Mouse (Mus musculus) limb, embryonic 15.5 days (tissue): Measurements from ENCODE around the gene Tmem150c. TPM values are rescaled to one million over a fixed set of nuclear protein-coding genes. Genes with fewer than 3 reads are reported as not detected.

ENCODE experiments used
- ATAC-seq: fragments of 200-750 bp; cut with Nextera tagmentation; 2 replicates; pipeline ENCODE4 v1.8.0; 2017; ENCODE audit warnings: low read depth, moderate TSS enrichment; ENCODE audit not compliant: insufficient number of reproducible peaks, low FRiP score, low TSS enrichment
- H3K27ac ChIP-seq: fragments of 300-500 bp; sonication (generic); 2 replicates; pipeline ENCODE4 v1.5.1; 2015; ENCODE audit warnings: moderate library complexity, mild to moderate bottlenecking, inconsistent platforms
- H3K27me3 ChIP-seq: fragments of 300-500 bp; sonication (generic); 2 replicates; pipeline ENCODE4 v1.6.1; 2015; ENCODE audit warnings: inconsistent platforms
- H3K36me3 ChIP-seq: fragments of 300-500 bp; sonication (generic); 2 replicates; pipeline ENCODE4 v1.6.1; 2015; ENCODE audit warnings: inconsistent platforms
- H3K4me1 ChIP-seq: fragments of 300-500 bp; sonication (generic); 2 replicates; pipeline ENCODE4 v1.6.1; 2015; ENCODE audit warnings: inconsistent platforms
- H3K4me2 ChIP-seq: fragments of 300-500 bp; sonication (generic); 2 replicates; pipeline ENCODE4 v1.6.1; 2015; ENCODE audit warnings: mild to moderate bottlenecking, inconsistent platforms
- H3K4me3 ChIP-seq: fragments of 300-500 bp; sonication (generic); 2 replicates; pipeline ENCODE4 v1.5.1; 2015; ENCODE audit warnings: mild to moderate bottlenecking, inconsistent platforms
- H3K9ac ChIP-seq: fragments of 300-500 bp; sonication (generic); 2 replicates; pipeline ENCODE4 v1.6.1; 2015; ENCODE audit warnings: inconsistent platforms
- H3K9me3 ChIP-seq: fragments of 300-500 bp; sonication (generic); 2 replicates; pipeline ENCODE4 v1.6.1; 2016; ENCODE audit warnings: inconsistent platforms
- WGBS: fragments of 180-500 bp; shearing (Covaris S2); methylation state at CpG from one replicate; pipeline ENCODE4 v1.1.7; 2015; 5-methylcytosine and 5-hydroxymethylcytosine counted together
- polyA plus RNA-seq: library from polyadenylated mRNA; unstranded; fragments of >200 nt; fragmentation: Nextera tagmentation; extraction: Ambion mirVana; gene quantifications from 2 replicates; pipeline ENCODE4 v1.2.1, GENCODE M21; 2015

Tmem150c gene
- polyA plus RNA-seq, 1 experiment from 2014 or later: 9.9 TPM

GRCm38 (mm10) chr5:100187035-100187901 lies 27.7 kb upstream of the Tmem150c start:
- no peak for ATAC-seq
- 0 out of 2 replicates have a peak, but pooled peaks cover 2% of the 10 kb centered on the region for H3K4me1 ChIP-seq
- no peak overlapping the region for H3K9ac ChIP-seq
- H3K4me2 ChIP-seq: no peak overlapping the region
- no peak overlapping the region for H3K4me3 ChIP-seq
- WGBS: 80% methylated on average over 3 of the region's 3 CpGs
- no peaks in the 10 kb centered on the region for H3K9me3 ChIP-seq
- H3K27me3 ChIP-seq: no peaks in the 10 kb centered on the region
- H3K27ac ChIP-seq: no peak overlapping the region
- H3K36me3 ChIP-seq: no peaks in the 10 kb centered on the region

DNA sequence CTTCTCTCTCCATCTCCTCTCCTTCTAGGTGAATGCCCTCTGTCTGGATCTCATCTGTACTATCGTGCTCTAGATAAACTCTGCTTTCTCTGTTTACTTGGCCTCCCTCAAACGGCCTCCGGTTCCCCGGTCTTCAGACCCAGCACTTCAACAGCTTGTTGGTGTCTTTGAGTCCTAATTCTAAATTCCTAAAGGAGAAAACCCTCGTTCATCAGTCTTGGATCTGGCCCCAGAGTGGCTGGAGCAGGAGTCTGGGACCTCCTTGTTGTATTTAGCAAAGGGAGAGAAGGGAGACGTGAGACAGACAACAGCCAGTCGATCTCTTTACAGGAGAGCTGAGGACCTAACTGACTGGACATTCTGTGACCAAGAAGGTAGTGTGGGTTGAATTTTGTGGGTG lies 27.0 kb upstream of the Tmem150c start:
- Histone ChIP-seq H3K4me2 (no peak overlapping the region), H3K27ac (no peak overlapping the region), H3K4me1 (0 out of 2 replicates have a peak, but pooled peaks cover 2% of the 10 kb centered on the region), H3K9ac (no peak overlapping the region), H3K27me3 (no peaks in the 10 kb centered on the region), H3K9me3 (no peaks in the 10 kb centered on the region), H3K36me3 (no peaks in the 10 kb centered on the region), H3K4me3 (no peak overlapping the region)
- no peak for ATAC-seq
- WGBS: 64% methylated on average over 7 of the region's 7 CpGs

DNA sequence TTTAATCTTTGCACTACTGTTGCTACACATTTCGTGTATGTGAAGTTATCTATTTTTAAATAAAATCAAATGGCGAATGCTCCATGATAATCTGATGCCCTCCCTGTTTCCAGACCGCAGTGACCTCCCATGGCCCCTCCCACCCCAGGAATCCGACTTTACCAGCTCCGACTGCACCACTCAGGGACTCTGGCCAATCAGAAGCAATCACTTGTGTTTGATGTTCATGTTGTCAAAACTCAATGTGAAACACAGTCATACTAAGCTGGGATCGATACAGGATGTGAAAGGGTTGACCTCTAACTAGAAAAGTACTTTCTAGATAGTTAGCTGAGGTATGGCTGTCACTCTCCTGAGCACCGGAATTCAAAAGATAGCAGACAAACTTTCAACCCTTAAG lies 26.3 kb upstream of the Tmem150c start:
- Histone ChIP-seq H3K9me3 (no peaks in the 10 kb centered on the region), H3K9ac (no peak overlapping the region), H3K4me1 (0 out of 2 replicates have a peak, but pooled peaks cover 6% of the 10 kb centered on the region), H3K27ac (no peak overlapping the region), H3K4me2 (no peak overlapping the region), H3K4me3 (no peak overlapping the region), H3K27me3 (no peaks in the 10 kb centered on the region), H3K36me3 (no peaks in the 10 kb centered on the region)
- ATAC-seq: no peak
- 19% methylated on average over 7 of the region's 7 CpGs for WGBS

DNA sequence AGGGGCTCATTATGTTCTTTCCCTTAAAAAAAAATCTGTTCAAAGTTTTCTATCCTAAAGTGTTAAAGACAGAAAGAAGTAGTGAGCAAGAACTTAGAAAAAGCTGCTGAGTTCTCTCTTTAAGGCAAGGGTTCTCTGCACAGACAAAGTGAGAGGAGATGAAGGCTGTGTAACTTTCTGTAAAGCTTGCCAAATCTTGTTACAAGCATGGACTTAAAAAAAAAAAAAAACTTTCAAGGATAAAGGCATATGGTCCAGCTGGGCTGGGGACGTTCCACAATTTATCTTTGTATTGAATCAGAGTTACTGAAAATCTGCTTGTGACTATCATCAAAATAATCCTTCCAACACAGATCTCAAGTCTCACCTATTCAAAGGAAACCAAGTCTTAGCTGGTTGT lies 21.4 kb upstream of the Tmem150c start:
- Histone ChIP-seq H3K27me3 (no peaks in the 10 kb centered on the region), H3K36me3 (no peaks in the 10 kb centered on the region), H3K4me3 (no peak overlapping the region), H3K27ac (no peak overlapping the region), H3K4me1 (0 out of 2 replicates have a peak, but pooled peaks cover 6% of the 10 kb centered on the region), H3K9ac (no peak overlapping the region), H3K9me3 (no peaks in the 10 kb centered on the region), H3K4me2 (no peak overlapping the region)
- ATAC-seq: no peak
- WGBS: 32% methylated on average over 1 of the region's 1 CpGs

DNA sequence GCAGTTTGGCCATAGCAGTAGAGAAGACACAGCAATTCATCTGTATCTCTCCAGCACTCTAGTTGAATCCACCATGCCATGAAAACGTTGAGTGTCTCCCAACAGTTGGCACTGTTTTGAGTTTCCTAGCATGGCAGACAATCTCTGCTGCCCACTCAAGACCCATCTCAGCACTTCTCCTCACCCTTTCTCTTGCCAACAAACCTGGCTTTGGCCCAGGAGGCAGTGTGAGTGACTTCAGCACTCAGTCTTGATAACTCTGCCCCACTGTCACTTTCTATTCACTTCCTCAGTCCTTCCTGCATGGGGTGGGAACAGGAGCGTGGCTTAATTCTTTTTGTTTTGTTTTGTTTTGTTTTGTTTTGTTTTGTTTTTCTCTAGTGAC lies 19.2 kb upstream of the Tmem150c start:
- H3K4me1 ChIP-seq: 0 out of 2 replicates have a peak, but pooled peaks cover 4% of the 10 kb centered on the region
- H3K4me3 ChIP-seq: no peak overlapping the region
- H3K4me2 ChIP-seq: no peak overlapping the region
- H3K36me3 ChIP-seq: no peaks in the 10 kb centered on the region
- ATAC-seq: no peak
- no peak overlapping the region for H3K9ac ChIP-seq
- no peak overlapping the region for H3K27ac ChIP-seq
- 78% methylated on average over 2 of the region's 2 CpGs for WGBS
- no peaks in the 10 kb centered on the region for H3K27me3 ChIP-seq
- H3K9me3 ChIP-seq: no peaks in the 10 kb centered on the region

DNA sequence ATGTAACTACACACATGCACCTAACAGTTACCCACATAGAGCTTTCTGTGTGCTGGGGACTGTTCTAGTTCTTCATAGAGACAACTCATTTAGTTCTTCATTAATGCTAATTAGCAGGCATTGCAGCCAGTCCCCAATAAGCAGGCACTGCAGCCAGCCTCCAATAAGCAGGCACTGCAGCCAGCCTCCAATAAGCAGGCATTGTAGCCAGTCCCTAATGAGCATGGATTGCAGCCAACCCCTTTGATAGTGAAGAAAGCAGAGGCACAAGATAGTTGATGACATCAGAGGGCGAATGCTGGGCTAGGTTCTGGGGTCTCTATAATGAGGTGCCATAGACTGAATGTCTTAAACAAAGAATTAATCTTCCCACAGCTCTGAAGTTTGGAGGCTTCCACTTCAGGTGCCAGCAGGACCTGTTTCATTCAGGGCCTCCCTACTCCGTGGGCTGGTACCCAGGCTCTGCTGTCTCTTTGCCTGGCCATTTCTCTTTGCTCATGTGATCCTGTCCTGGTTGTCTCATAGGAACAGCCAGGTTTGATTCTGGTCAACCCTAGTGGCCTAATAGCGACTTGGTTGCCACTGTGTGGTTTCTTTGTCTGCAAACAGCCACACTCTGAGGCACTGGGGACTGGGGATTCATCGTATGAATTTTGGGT lies 18.6 kb upstream of the Tmem150c start:
- Histone ChIP-seq H3K4me3 (no peak overlapping the region), H3K4me1 (0 out of 2 replicates have a peak, but pooled peaks cover 4% of the 10 kb centered on the region), H3K9me3 (no peaks in the 10 kb centered on the region), H3K36me3 (no peaks in the 10 kb centered on the region), H3K4me2 (no peak overlapping the region), H3K27ac (no peak overlapping the region), H3K9ac (no peak overlapping the region), H3K27me3 (no peaks in the 10 kb centered on the region)
- 82% methylated on average over 4 of the region's 4 CpGs for WGBS
- no peak for ATAC-seq

GRCm38 (mm10) chr5:100177547-100177946 lies 17.9 kb upstream of the Tmem150c start:
- WGBS: 55% methylated on average over 4 of the region's 5 CpGs
- H3K4me2 ChIP-seq: no peak overlapping the region
- no peak overlapping the region for H3K9ac ChIP-seq
- ATAC-seq: no peak
- 0 out of 2 replicates have a peak, but pooled peaks cover 4% of the 10 kb centered on the region for H3K4me1 ChIP-seq
- H3K9me3 ChIP-seq: no peaks in the 10 kb centered on the region
- no peaks in the 10 kb centered on the region for H3K27me3 ChIP-seq
- no peak overlapping the region for H3K27ac ChIP-seq
- H3K4me3 ChIP-seq: no peak overlapping the region
- H3K36me3 ChIP-seq: no peaks in the 10 kb centered on the region

DNA sequence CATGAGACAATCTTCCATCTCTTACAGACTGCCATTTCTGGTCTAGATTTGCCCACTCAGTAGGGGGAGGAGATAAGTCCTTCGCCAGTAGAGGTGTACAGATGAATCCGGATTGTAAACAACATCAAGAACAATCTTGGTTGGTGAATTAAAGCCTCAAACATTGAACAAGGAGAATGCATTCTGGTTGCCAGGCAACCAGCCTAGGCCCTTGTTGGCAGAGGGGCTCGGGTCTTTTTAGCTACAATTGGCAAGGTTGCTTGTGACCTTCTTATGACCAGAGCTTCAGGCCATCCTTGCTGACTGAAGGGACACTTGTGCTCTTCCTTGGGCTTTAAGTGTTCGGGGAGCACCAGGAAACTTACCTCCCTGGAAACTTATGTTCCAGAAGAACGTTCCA lies 16.5 kb upstream of the Tmem150c start:
- H3K9me3 ChIP-seq: no peaks in the 10 kb centered on the region
- H3K27ac ChIP-seq: no peak overlapping the region
- H3K4me2 ChIP-seq: no peak overlapping the region
- H3K27me3 ChIP-seq: no peaks in the 10 kb centered on the region
- no peak for ATAC-seq
- 82% methylated on average over 5 of the region's 5 CpGs for WGBS
- H3K9ac ChIP-seq: no peak overlapping the region
- H3K36me3 ChIP-seq: no peaks in the 10 kb centered on the region
- H3K4me1 ChIP-seq: no peaks in the 10 kb centered on the region
- no peak overlapping the region for H3K4me3 ChIP-seq

DNA sequence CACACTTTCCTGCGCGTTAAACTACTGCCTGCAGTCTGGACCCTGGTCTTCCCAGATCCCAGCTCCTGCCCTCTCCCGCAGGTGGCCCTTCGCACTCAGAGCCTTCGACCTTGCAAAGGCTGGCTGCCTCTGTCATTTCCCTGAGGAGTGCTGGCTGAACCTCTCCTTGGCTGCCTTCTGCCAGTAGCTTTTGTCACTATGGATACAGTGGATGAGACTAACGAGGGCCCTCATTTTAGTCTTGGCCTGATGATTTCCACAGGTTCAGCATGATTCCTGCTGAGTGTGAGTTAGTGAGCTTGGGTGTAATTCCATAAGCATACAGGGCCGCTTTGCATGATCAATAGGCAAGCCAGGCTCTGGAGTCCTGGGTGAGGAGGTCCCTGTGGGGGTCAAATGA lies 16.0 kb upstream of the Tmem150c start:
- H3K9ac ChIP-seq: no peak overlapping the region
- no peak overlapping the region for H3K4me3 ChIP-seq
- ATAC-seq: no peak
- WGBS: 68% methylated on average over 7 of the region's 7 CpGs
- H3K9me3 ChIP-seq: no peaks in the 10 kb centered on the region
- no peaks in the 10 kb centered on the region for H3K36me3 ChIP-seq
- no peak overlapping the region for H3K27ac ChIP-seq
- H3K4me2 ChIP-seq: no peak overlapping the region
- no peaks in the 10 kb centered on the region for H3K4me1 ChIP-seq
- no peaks in the 10 kb centered on the region for H3K27me3 ChIP-seq

DNA sequence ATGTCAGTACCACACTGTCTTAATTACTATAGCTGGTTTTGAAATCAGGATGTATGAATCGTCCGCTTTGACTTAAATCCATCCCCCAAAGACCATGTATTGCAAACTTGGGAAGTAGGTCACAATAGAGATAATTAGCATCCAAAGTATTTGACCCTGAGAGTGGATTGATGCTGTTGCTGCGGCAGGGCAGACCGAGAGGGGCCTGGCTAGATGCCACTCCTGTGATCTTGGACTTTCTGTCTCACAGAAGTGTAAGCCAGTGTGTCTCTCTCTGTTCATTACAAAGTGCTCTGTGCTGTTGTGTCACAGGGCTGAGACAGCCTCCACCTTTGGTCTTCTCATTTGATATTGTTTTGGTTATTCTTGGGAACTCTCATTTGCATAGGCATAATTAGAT lies 12.5 kb upstream of the Tmem150c start:
- ATAC-seq: no peak
- no peaks in the 10 kb centered on the region for H3K27me3 ChIP-seq
- H3K9ac ChIP-seq: no peak overlapping the region
- no peak overlapping the region for H3K27ac ChIP-seq
- H3K36me3 ChIP-seq: no peaks in the 10 kb centered on the region
- no peaks in the 10 kb centered on the region for H3K9me3 ChIP-seq
- WGBS: 67% methylated on average over 4 of the region's 4 CpGs
- no peak overlapping the region for H3K4me3 ChIP-seq
- H3K4me1 ChIP-seq: no peaks in the 10 kb centered on the region
- H3K4me2 ChIP-seq: no peak overlapping the region

GRCm38 (mm10) chr5:100166591-100167491 lies 7.2 kb upstream of the Tmem150c start:
- no peak overlapping the region for H3K27ac ChIP-seq
- H3K36me3 ChIP-seq: no peaks in the 10 kb centered on the region
- no peak overlapping the region for H3K9ac ChIP-seq
- no peak overlapping the region for H3K4me3 ChIP-seq
- H3K4me2 ChIP-seq: no peak overlapping the region
- WGBS: 35% methylated on average over 14 of the region's 14 CpGs
- H3K4me1 ChIP-seq: no peaks in the 10 kb centered on the region
- no peaks in the 10 kb centered on the region for H3K27me3 ChIP-seq
- no peak for ATAC-seq
- H3K9me3 ChIP-seq: no peaks in the 10 kb centered on the region
